ENCODE assay signal across 20 mouse cellular contexts in genomic region chr19:3924868-3925267, GRCm38 (mm10). TPM values are rescaled to one million over a fixed set of nuclear protein-coding genes. Genes with fewer than 3 reads are reported as not detected.
"Had no signal": no experiment of that assay in that cellular context is flagged by ENCODE, and none has a peak within 500 bp of the region (broad histone marks: within the 10 kb centered on the region; RNA-seq: fewer than 3 reads in every experiment).

No protein-coding gene starts in this region.

- DNase-seq: kidney, adult 18-20 months; kidney, adult 9 months; kidney, postnatal 14 days; lung, adult 2 months; lung, postnatal 14 days; lung, postnatal 4 days; right cerebral cortex, postnatal 4 days; thymus, adult 2 months; thymus, postnatal 14 days; thymus, postnatal 4 days had no signal

- H3K9me3 ChIP-seq: limb, embryonic 10.5 days; limb, embryonic 13.5 days; liver, embryonic 12.5 days; liver, embryonic 15.5 days; midbrain, embryonic 12.5 days; midbrain, embryonic 15.5 days had no signal

- H3K4me3 ChIP-seq: limb, embryonic 10.5 days; limb, embryonic 13.5 days; liver, embryonic 12.5 days; liver, embryonic 15.5 days; midbrain, embryonic 12.5 days; midbrain, embryonic 15.5 days had no signal

- H3K9ac ChIP-seq: limb, embryonic 13.5 days; liver, embryonic 12.5 days; liver, embryonic 15.5 days; midbrain, embryonic 12.5 days; midbrain, embryonic 15.5 days had no signal

- H3K27ac ChIP-seq: liver, embryonic 12.5 days; midbrain, embryonic 12.5 days; midbrain, embryonic 15.5 days had no signal

- H3K27me3 ChIP-seq: limb, embryonic 13.5 days; liver, embryonic 15.5 days; midbrain, embryonic 12.5 days; midbrain, embryonic 15.5 days had no signal

- H3K36me3 ChIP-seq: limb, embryonic 10.5 days; limb, embryonic 13.5 days; liver, embryonic 12.5 days; liver, embryonic 15.5 days; midbrain, embryonic 12.5 days; midbrain, embryonic 15.5 days had no signal

- ATAC-seq: liver, embryonic 12.5 days; midbrain, embryonic 15.5 days had no signal

- H3K4me2 ChIP-seq: limb, embryonic 13.5 days; liver, embryonic 12.5 days; liver, embryonic 15.5 days; midbrain, embryonic 12.5 days; midbrain, embryonic 15.5 days had no signal

RNA-seq across cellular contexts. Expression of gene Aldh3b3, which starts 33.6 kb away (rescaled TPM):
- polyA plus RNA-seq: intestine, embryonic 14.5 days; kidney, embryonic 16.5 days; limb, embryonic 10.5 days; liver, embryonic 12.5 days; midbrain, embryonic 12.5 days; midbrain, embryonic 15.5 days; neural tube, embryonic 11.5 days; neural tube, embryonic 14.5 days had no signal
